Mouse (Mus musculus) heart, adult 2 months (tissue): ENCODE results near the gene Fam57b.

Experiments
- CTCF ChIP-seq: fragments of 200-600 bp; IDR thresholded peaks from 2 replicates; pipeline ENCODE4 v1.8.1; 2022; ENCODE audit warnings: antibody characterized with exemption, mild to moderate bottlenecking, moderate library complexity
- EP300 ChIP-seq: fragments of 200-500 bp; IDR thresholded peaks from 2 replicates; pipeline ENCODE4 v1.6.1; 2011; ENCODE audit warnings: low read depth, low read length, control low read depth; ENCODE audit not compliant: insufficient read depth
- POLR2A ChIP-seq: fragments of 200-500 bp; IDR thresholded peaks from 2 replicates; pipeline ENCODE4 v1.6.1; 2011; ENCODE audit warnings: mild to moderate bottlenecking, low read depth, low read length, control low read depth; ENCODE audit not compliant: insufficient read depth

DNA sequence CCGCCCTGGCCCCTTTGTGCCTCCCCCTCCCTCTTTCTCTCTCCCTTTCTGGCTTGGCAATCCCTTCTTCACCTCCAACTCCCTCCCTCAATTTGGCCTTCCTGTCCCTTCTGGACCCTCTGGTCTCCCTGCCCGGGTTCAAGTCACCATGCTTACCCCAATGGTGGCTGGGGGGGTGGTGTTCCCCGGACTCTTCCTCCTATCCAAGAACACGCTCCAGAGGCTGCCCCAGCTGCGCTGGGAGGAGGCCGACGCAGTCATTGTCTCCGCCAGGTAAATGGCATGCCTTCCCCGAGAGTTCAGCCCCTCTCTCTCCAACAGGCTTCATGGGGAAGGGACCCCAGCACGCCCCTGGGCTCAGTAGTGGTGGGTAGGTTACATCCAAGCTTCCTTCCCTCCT is 26.5 kb downstream of the Fam57b start:
- TF ChIP-seq CTCF, result no peak
- no peak for TF ChIP-seq EP300
- no peak for TF ChIP-seq POLR2A
